Mouse (Mus musculus) heart, postnatal 0 days (tissue): ENCODE measurements around the gene Vmac. TPM values are rescaled to one million over a fixed set of nuclear protein-coding genes. Genes with fewer than 3 reads are reported as not detected.
A peak's percentile ranks its signal among the peaks of the same experiment; 100 is the strongest.

ENCODE experiments used
- ATAC-seq: fragments of 200-750 bp; cut with Nextera tagmentation; 2 replicates; pipeline ENCODE4 v1.8.0; 2017; ENCODE audit warnings: low read depth, moderate number of reproducible peaks, moderate library complexity; ENCODE audit not compliant: insufficient read depth
- DNase-seq: peaks from one replicate; pipeline ENCODE4 v3.0.0-alpha.2; 2016; ENCODE audit warnings: low spot score
- H3K27ac ChIP-seq: fragments of 300-500 bp; sonication (generic); 2 replicates; pipeline ENCODE4 v1.5.1; 2014; ENCODE audit warnings: low read depth, mild to moderate bottlenecking
- H3K27me3 ChIP-seq: fragments of 300-500 bp; sonication (generic); 2 replicates; pipeline ENCODE4 v1.6.1; 2014; ENCODE audit warnings: low read length, mixed read lengths; ENCODE audit not compliant: control insufficient read depth, insufficient read depth
- H3K36me3 ChIP-seq: fragments of 300-500 bp; sonication (generic); replicated peaks from 2 replicates; pipeline ENCODE4 v1.6.1; 2014; ENCODE audit warnings: low read length, mixed read lengths; ENCODE audit not compliant: control insufficient read depth, insufficient read depth
- H3K4me1 ChIP-seq: fragments of 300-500 bp; sonication (generic); 2 replicates; pipeline ENCODE4 v1.6.1; 2014; ENCODE audit warnings: antibody characterized with exemption; ENCODE audit not compliant: control insufficient read depth, insufficient read depth
- H3K4me2 ChIP-seq: fragments of 300-500 bp; sonication (generic); 2 replicates; pipeline ENCODE4 v1.6.1; 2014; ENCODE audit warnings: low read depth, mild to moderate bottlenecking, low read length, moderate library complexity
- H3K4me3 ChIP-seq: fragments of 300-500 bp; sonication (generic); 2 replicates; pipeline ENCODE4 v1.5.1; 2014; ENCODE audit warnings: low read depth, low read length
- H3K9ac ChIP-seq: fragments of 300-500 bp; sonication (generic); replicated peaks from 2 replicates; pipeline ENCODE4 v1.6.1; 2014; ENCODE audit warnings: low read depth, low read length, mixed read lengths
- H3K9me3 ChIP-seq: fragments of 300-500 bp; sonication (generic); replicated peaks from 2 replicates; pipeline ENCODE4 v1.6.1; 2016; ENCODE audit warnings: low read length; ENCODE audit not compliant: control insufficient read depth
- CTCF ChIP-seq: IDR thresholded peaks from 2 replicates; pipeline ENCODE4 v1.5.1; 2016; ENCODE audit warnings: antibody characterized with exemption, control low read depth, low read depth
- EP300 ChIP-seq: IDR thresholded peaks from 2 replicates; pipeline ENCODE4 v1.6.1; 2016; ENCODE audit warnings: antibody characterized with exemption, low read depth
- WGBS: fragments of 180-500 bp; shearing (Covaris S2); extraction: QIAGEN DNeasy Blood & Tissue Kit; methylation state at CpG from one replicate; pipeline ENCODE4 v1.1.7; 2014; 5-methylcytosine and 5-hydroxymethylcytosine counted together
- polyA plus RNA-seq: library from polyadenylated mRNA; unstranded; fragments of >200 nt; fragmentation: Nextera tagmentation; extraction: Ambion mirVana; gene quantifications from 2 replicates; pipeline ENCODE4 v1.2.1, GENCODE M21; 2015
- total RNA-seq: library from RNA; depleted of rRNA; stranded (reverse); fragments of >200 nt; gene quantifications from 2 replicates; pipeline ENCODE4 v1.2.3, GENCODE M21; 2014; ENCODE audit warnings: low replicate concordance

Gene Vmac
- total and polyA plus RNA-seq, 2 experiments from 2014 or later, result 10.7 to 16.3 TPM

DNA sequence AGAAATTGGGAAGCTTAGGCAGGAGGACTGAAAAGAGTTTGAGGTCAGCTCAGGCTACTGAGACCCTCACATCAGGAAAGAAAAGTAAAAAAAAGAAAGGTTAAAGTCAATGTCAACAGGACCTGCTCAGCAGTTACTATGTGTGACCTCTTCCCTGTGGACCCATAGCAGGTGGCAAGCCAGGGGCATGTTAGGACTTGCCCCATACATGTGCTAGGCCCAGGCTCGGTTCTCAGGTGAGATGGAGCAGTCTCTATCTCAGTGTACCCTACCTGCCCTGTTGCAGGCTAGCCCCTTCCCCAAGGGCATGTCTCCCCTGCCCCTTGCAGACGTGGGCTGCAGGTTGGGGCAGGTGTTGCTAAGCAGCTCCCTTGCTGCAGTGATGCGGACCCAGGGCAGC is 8.1 kb downstream of the Vmac start:
- no peak overlapping the region for H3K27ac ChIP-seq
- WGBS, result 92% methylated on average over 3 of the region's 3 CpGs
- ATAC-seq (no peak), DNase-seq (no peak)
- H3K9me3 ChIP-seq, result no peaks in the 10 kb centered on the region
- no peaks in the 10 kb centered on the region for H3K27me3 ChIP-seq
- H3K4me1 ChIP-seq, result no peaks in the 10 kb centered on the region
- H3K4me2 ChIP-seq, result no peak overlapping the region
- H3K36me3 ChIP-seq, result peaks cover 79% of the 10 kb centered on the region
- H3K9ac ChIP-seq, result no peak overlapping the region
- no peak overlapping the region for H3K4me3 ChIP-seq
- TF ChIP-seq CTCF, result no peak
- no peak for TF ChIP-seq EP300

DNA sequence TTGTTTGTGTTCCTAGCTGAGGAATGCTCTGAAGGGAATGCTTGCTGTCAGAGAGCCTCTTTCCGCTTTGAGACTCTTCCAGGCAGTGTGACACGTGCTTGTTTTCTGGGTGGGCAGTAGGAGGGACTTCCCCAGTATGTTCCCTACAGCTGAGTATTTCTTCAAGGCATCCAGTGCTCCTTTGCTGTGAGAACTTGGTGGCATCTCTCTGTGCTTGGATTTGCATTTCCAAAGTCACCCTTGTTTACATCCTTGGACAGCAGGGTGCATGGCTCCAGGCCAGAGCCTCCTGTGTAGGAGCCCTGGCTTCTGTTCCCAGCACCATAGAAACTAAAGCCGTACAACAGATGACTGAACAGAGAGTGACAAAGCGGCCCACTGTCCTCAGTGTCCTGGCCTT is 9.1 kb downstream of the Vmac start:
- 81% methylated on average over 4 of the region's 4 CpGs for WGBS

GRCm38 (mm10) chr17:56706515-56706914 is 11.3 kb downstream of the Vmac start:
- no peak overlapping the region for H3K27ac ChIP-seq
- no peaks in the 10 kb centered on the region for H3K4me1 ChIP-seq
- no peak overlapping the region for H3K9ac ChIP-seq
- no peak overlapping the region for H3K4me3 ChIP-seq
- H3K9me3 ChIP-seq, result no peaks in the 10 kb centered on the region
- no peak for DNase-seq
- no peaks in the 10 kb centered on the region for H3K27me3 ChIP-seq
- ATAC-seq, result no peak
- H3K4me2 ChIP-seq, result no peak overlapping the region
- peaks cover 98% of the 10 kb centered on the region for H3K36me3 ChIP-seq
- TF ChIP-seq CTCF, result no peak
- TF ChIP-seq EP300, result no peak
- WGBS, result 96% methylated on average over 1 of the region's 1 CpGs

More for the DNA sequence above, 9.1 kb downstream of the Vmac start:
- DNase-seq (no peak), ATAC-seq (no peak)
- Histone ChIP-seq H3K9me3 (no peaks in the 10 kb centered on the region), H3K27me3 (no peaks in the 10 kb centered on the region), H3K9ac (no peak overlapping the region), H3K4me3 (no peak overlapping the region), H3K4me1 (no peaks in the 10 kb centered on the region), H3K36me3 (peaks cover 89% of the 10 kb centered on the region), H3K27ac (no peak overlapping the region), H3K4me2 (no peak overlapping the region)
- no peak for TF ChIP-seq EP300
- no peak for TF ChIP-seq CTCF

GRCm38 (mm10) chr17:56703038-56703437 is 14.8 kb downstream of the Vmac start:
- Histone ChIP-seq H3K4me1 (no peaks in the 10 kb centered on the region), H3K9me3 (no peaks in the 10 kb centered on the region), H3K36me3 (peaks cover 97% of the 10 kb centered on the region), H3K4me2 (no peak overlapping the region), H3K27me3 (no peaks in the 10 kb centered on the region), H3K4me3 (no peak overlapping the region), H3K9ac (no peak overlapping the region), H3K27ac (no peak overlapping the region)
- DNase-seq (no peak), ATAC-seq (no peak)
- TF ChIP-seq CTCF, result no peak
- TF ChIP-seq EP300, result no peak
- WGBS, result 57% methylated on average over 4 of the region's 4 CpGs

DNA sequence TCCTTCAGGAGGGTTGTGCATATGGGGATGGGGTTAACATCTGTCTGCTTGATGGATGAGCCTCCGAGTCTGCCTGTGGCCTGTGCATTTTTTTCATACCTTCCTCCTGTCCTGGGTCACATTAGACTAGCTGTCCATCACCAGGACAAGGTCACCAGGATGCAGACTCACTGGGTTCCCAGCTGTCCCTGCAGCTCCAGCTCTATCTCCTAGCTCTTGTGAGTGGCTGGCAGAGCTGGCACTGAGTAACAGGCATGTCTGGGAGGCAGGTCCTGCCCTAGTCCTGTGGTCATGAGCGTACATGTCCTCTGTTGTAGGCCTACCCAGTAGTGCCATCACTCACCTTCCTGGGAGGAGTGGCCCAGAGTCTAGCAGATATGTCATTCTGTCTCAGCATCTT is 17.4 kb downstream of the Vmac start:
- DNase-seq, result no peak
- 56% methylated on average over 2 of the region's 2 CpGs for WGBS
- Histone ChIP-seq H3K4me2 (no peak overlapping the region), H3K9me3 (no peaks in the 10 kb centered on the region), H3K27me3 (no peaks in the 10 kb centered on the region), H3K4me3 (no peak overlapping the region), H3K27ac (no peak overlapping the region), H3K36me3 (peaks cover 95% of the 10 kb centered on the region), H3K9ac (no peak overlapping the region), H3K4me1 (no peaks in the 10 kb centered on the region)
- TF ChIP-seq CTCF (no peak), EP300 (no peak)
- ATAC-seq, result peak; percentile 59

DNA sequence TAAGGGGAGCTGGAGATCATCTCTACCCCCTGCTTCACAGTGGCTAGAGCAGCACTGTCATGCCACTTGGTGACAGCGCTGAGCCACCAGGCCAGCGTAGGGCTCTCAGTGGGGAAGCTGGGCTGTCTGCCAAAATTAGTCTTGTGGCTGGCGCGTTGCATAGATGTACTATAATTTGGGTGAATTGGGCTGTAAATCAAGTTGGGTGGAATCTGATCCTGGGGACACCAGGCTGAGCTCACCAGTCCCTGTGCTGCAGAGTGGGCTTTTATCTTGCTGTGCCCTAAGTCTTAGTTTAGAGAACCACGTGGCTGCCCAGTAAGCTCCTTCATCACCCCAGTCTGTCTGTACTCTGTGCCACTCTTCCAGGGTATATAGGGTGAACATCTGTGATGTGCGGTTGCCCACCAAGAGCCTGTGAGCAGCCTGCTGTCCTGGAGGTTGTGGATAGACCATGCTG is 23.9 kb downstream of the Vmac start:
- H3K27me3 ChIP-seq, result no peaks in the 10 kb centered on the region
- peaks cover 60% of the 10 kb centered on the region for H3K36me3 ChIP-seq
- H3K4me1 ChIP-seq, result peaks cover 11% of the 10 kb centered on the region; the same call in 1 of the 2 replicates
- no peak overlapping the region for H3K4me3 ChIP-seq
- ATAC-seq, result peak; percentile 82
- DNase-seq, result peak; percentile 70
- no peaks in the 10 kb centered on the region for H3K9me3 ChIP-seq
- H3K4me2 ChIP-seq, result no peak overlapping the region
- H3K27ac ChIP-seq, result no peak overlapping the region
- WGBS, result 29% methylated on average over 6 of the region's 6 CpGs
- H3K9ac ChIP-seq, result no peak overlapping the region
- peak; percentile 42 for TF ChIP-seq CTCF
- no peak for TF ChIP-seq EP300
